Mouse (Mus musculus) kidney, adult 2 months (tissue): Measurements from ENCODE around the gene Serpinb1c. TPM values are rescaled to one million over a fixed set of nuclear protein-coding genes. Genes with fewer than 3 reads are reported as not detected.
A peak's percentile ranks its signal among the peaks of the same experiment; 100 is the strongest.
"Not testable (repeated sequence)": the region's sequence is repeated elsewhere in the genome, so short reads cannot be mapped to it uniquely, and the experiment has no call there.

Source experiments
- DNase-seq: peaks from one replicate; pipeline ENCODE4 v3.0.0; 2021
- H3K27ac ChIP-seq: fragments of 200-500 bp; 2 replicates; pipeline ENCODE4 v1.5.1; 2012; ENCODE audit warnings: low read depth, low read length, control low read depth, inconsistent platforms; ENCODE audit not compliant: insufficient read depth
- H3K27me3 ChIP-seq: fragments of 200-500 bp; replicated peaks from 2 replicates; pipeline ENCODE4 v1.6.1; 2012; ENCODE audit warnings: mild to moderate bottlenecking, moderate library complexity, low read length, inconsistent platforms; ENCODE audit not compliant: control insufficient read depth, insufficient read depth
- H3K36me3 ChIP-seq: fragments of 200-500 bp; 2 replicates; pipeline ENCODE4 v1.6.1; 2012; ENCODE audit warnings: mild to moderate bottlenecking, moderate library complexity, low read length, inconsistent platforms; ENCODE audit not compliant: control insufficient read depth, insufficient read depth
- H3K4me1 ChIP-seq: fragments of 200-500 bp; 2 replicates; pipeline ENCODE4 v1.6.1; 2011; ENCODE audit warnings: low read length; ENCODE audit not compliant: control insufficient read depth, insufficient read depth
- H3K4me3 ChIP-seq: fragments of 200-500 bp; 2 replicates; pipeline ENCODE4 v1.5.1; 2011; ENCODE audit warnings: mild to moderate bottlenecking, low read depth, low read length, control low read depth; ENCODE audit not compliant: insufficient read depth
- CTCF ChIP-seq: fragments of 200-500 bp; conservative IDR thresholded peaks from 2 replicates; pipeline ENCODE4 v1.5.1; 2011; ENCODE audit warnings: low read depth, mild to moderate bottlenecking, control low read depth, low read length, moderate library complexity, mixed read lengths; ENCODE audit not compliant: insufficient read depth, insufficient read length
- POLR2A ChIP-seq: fragments of 200-500 bp; IDR thresholded peaks from one replicate; pipeline ENCODE4 v1.6.1; 2011; ENCODE audit warnings: low read depth, low read length, control low read depth
- WGBS: fragments of 180-500 bp; shearing (Covaris S2); methylation state at CpG from one replicate; pipeline ENCODE4 v1.1.7; 2018; 5-methylcytosine and 5-hydroxymethylcytosine counted together
- polyA plus RNA-seq: library from polyadenylated mRNA; depleted of rRNA; stranded (reverse); fragments of >200 nt; gene quantifications from 2 replicates; pipeline ENCODE4 v1.2.3, GENCODE M21; 2012; rRNA removed

The Serpinb1c gene
- 0.11 TPM in 1 of 2 replicates, not detected in the other for polyA plus RNA-seq

GRCm38 (mm10) chr13:32898111-32898510, at the start of gene Serpinb1c:
Gene Serpinb1c, minus strand, starts transcription at chr13:32898211.
- no peak for DNase-seq

GRCm38 (mm10) chr13:32939191-32939590, 41.2 kb upstream of the Serpinb1c start:
- not testable (repeated sequence) for H3K4me1 ChIP-seq, DNase-seq, H3K36me3 ChIP-seq, H3K4me3 ChIP-seq, H3K27ac ChIP-seq, H3K27me3 ChIP-seq
- WGBS, result 62% methylated on average over 3 of the region's 3 CpGs

More at GRCm38 (mm10) chr13:32898111-32898510, at the start of gene Serpinb1c:
- H3K36me3 ChIP-seq, result no peaks in the 10 kb centered on the region
- no peaks in the 10 kb centered on the region for H3K27me3 ChIP-seq
- TF ChIP-seq CTCF, result no peak
- no peak for TF ChIP-seq POLR2A
- WGBS, result 94% methylated on average over 2 of the region's 2 CpGs
- H3K4me1 ChIP-seq, result no peaks in the 10 kb centered on the region
- no peak within 1 kb of the TSS for H3K27ac ChIP-seq
- no peak within 1 kb of the TSS for H3K4me3 ChIP-seq

- H3K4me3 ChIP-seq, H3K4me1 ChIP-seq, DNase-seq, H3K36me3 ChIP-seq, H3K27me3 ChIP-seq, H3K27ac ChIP-seq: not testable (repeated sequence)
- WGBS, result 83% methylated on average over 4 of the region's 4 CpGs
Observed at GRCm38 (mm10) chr13:32938275-32938674, 40.3 kb upstream of the Serpinb1c start.

GRCm38 (mm10) chr13:32934706-32935381, 36.8 kb upstream of the Serpinb1c start:
- Histone ChIP-seq H3K4me3 (no peak overlapping the region), H3K4me1 (no peaks in the 10 kb centered on the region), H3K36me3 (no peaks in the 10 kb centered on the region), H3K27ac (no peak overlapping the region), H3K27me3 (no peaks in the 10 kb centered on the region)
- no peak for TF ChIP-seq POLR2A
- TF ChIP-seq CTCF, result no peak
- DNase-seq, result no peak
- whole genome bisulfite sequencing, result 17% methylated on average over 1 of the region's 1 CpGs

- no peak for DNase-seq
- no peak overlapping the region for H3K27ac ChIP-seq
- H3K4me3 ChIP-seq, result no peak overlapping the region
- no peaks in the 10 kb centered on the region for H3K27me3 ChIP-seq
- TF ChIP-seq CTCF, result no peak
- no peak for TF ChIP-seq POLR2A
- no peaks in the 10 kb centered on the region; the same call in 1 of the 2 replicates for H3K4me1 ChIP-seq
- H3K36me3 ChIP-seq, result no peaks in the 10 kb centered on the region
- 86% methylated on average over 2 of the region's 2 CpGs for WGBS
Observed at GRCm38 (mm10) chr13:32929107-32929750, 31.2 kb upstream of the Serpinb1c start.

GRCm38 (mm10) chr13:32927241-32927640, 29.2 kb upstream of the Serpinb1c start:
- WGBS, result 59% methylated on average over 1 of the region's 1 CpGs
- no peak for TF ChIP-seq CTCF
- no peak for TF ChIP-seq POLR2A
- H3K36me3 ChIP-seq, result no peaks in the 10 kb centered on the region
- no peak for DNase-seq
- no peaks in the 10 kb centered on the region; the same call in 1 of the 2 replicates for H3K4me1 ChIP-seq
- no peaks in the 10 kb centered on the region for H3K27me3 ChIP-seq
- no peak overlapping the region for H3K4me3 ChIP-seq
- no peak overlapping the region for H3K27ac ChIP-seq

GRCm38 (mm10) chr13:32926661-32927060, 28.6 kb upstream of the Serpinb1c start:
- WGBS, result 73% methylated on average over 2 of the region's 2 CpGs
- 0 out of 2 replicates have a peak overlapping the region, but pooled peaks have one; percentile 5 for H3K27ac ChIP-seq

More at GRCm38 (mm10) chr13:32926661-32927060, 28.6 kb upstream of the Serpinb1c start:
- no peak for TF ChIP-seq CTCF
- TF ChIP-seq POLR2A, result no peak
- no peak for DNase-seq
- H3K4me1 ChIP-seq, result no peaks in the 10 kb centered on the region; the same call in 1 of the 2 replicates
- no peaks in the 10 kb centered on the region for H3K27me3 ChIP-seq
- no peaks in the 10 kb centered on the region for H3K36me3 ChIP-seq
- no peak overlapping the region for H3K4me3 ChIP-seq
